Mouse (Mus musculus) skeletal muscle tissue, adult 2 months (tissue): ENCODE measurements at regions not wholly inside any gene's neighbourhood (a gene's known extent, or its start where the extent isn't known, plus 50 kb on each side); places are given as distances from the start of the nearest gene placed in this dataset.
A peak's percentile ranks its signal among the peaks of the same experiment; 100 is the strongest.

Experiments
- DNase-seq: peaks from one replicate; pipeline ENCODE4 v3.0.0-alpha.2; 2012; ENCODE audit warnings: low read depth, low spot score

DNA sequence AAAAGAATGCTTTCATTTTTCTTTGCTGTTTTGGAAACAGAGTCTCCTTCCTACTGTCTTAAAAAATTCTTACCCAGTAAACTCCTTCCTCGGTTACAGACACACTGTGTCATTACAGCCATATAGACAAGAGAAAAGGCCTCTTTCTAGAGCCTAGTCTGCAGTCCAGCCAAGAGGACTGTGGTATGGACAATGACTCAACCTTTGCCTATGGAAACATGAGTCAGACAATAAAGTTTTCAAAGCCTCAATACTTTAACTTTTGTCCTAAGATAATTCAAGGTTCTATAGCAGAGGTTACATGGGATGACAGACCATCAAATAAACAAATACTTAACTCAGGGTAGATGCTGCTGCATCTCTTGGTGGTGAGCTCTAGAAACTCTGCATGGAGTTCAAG, 339.4 kb upstream of the Sox9 start:
- no peak for DNase-seq

DNA sequence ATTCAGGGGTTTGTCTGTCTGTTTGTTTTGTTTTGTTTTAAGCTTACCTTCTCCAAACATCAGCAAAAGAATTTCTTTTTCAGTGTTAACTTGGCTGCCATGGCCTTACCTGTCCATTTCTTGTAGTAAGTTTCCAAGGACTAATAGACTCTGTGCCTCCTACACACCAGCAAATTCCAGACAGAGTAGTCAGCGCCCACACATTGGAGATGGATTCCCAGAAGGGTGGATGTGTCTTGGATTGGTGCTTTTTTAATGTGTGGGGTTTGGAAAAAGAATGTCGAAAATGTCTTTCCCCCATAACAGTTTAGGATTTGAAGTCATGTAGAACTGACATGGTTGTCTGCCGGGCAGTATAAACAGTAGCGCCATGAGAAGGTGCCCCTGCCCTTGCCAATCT, 338.1 kb upstream of the Sox9 start:
- no peak for DNase-seq

- no peak for DNase-seq
These were observed 332.4 kb upstream of the Sox9 start for GRCm38 (mm10) chr11:112449632-112450031.

DNA sequence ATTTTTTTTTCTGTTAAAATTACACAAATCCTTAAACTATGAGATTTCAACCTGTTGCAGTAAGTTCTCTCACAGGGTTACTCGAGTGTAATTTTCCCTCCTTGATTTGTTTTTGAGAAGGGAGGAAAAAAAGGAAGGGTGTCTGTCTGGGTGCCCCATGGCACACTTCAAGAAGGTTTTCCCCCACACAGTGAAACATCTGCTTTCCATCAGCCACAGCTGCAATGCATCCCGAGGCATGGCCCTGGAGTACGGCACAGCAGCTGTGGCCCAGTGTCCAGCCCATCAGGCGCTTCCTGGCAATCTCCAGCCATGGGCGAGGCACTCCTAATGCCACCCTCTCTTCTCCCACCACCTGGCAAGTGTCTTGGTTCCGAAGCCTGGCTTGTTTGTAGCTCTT, 331.8 kb upstream of the Sox9 start:
- DNase-seq = no peak

DNA sequence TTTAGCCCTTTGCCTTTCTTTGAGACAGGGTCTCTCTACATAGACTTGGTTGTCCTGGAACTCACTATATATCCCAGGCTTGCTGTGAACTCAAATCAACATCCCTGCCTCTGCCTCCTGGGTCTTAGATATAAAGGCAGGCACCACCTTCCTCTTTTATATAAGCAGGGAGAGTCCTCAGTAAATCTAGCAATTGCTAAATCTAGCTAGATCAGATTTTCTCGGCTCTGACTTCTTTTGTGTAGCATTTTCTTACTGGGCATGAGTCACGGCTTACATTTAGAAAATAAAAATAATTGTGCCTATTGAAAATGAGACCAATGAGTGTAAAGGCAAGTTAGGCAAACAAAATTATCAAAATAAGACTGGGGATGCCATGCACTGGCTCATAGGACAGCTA, 323.9 kb upstream of the Sox9 start:
- no peak for DNase-seq

DNA sequence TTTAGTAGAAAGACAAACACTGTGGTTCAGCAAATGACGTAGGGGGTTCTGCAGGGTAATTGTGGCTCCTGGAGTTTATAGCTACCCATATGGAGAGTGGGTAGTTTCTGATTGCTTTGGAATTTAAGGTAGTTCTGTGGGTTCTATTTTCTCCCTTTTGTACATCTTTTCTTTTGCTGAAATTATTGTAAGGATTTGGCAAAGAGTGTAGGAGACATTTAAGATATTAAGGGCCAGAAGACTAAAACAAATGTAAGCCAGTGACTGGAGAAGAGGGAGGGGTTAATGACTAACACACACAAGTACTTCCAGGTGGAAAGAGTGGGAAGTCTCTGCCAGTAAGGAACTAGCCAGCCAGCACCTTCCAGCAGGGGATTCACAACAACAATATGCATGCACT, 318.9 kb upstream of the Sox9 start:
- DNase-seq = no peak

DNA sequence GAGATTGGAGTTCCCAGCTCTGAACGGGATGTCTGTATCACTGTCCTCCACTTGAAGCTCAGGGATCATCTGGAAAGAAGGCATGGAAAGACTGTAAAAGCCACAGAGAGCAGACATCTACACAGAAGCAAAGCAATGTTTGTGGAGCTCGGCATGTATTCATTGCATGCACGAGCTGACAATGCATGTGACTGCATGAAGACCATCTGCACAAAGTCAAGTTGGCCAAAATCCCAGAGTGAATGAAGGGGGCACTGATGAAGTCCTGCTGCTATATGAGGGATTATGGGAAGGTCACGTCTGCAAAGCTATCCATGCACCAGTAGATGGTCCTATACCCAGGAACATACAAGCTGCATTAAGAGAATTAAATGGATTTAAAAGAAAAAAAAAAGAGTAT, 317.6 kb upstream of the Sox9 start:
- DNase-seq = no peak

DNA sequence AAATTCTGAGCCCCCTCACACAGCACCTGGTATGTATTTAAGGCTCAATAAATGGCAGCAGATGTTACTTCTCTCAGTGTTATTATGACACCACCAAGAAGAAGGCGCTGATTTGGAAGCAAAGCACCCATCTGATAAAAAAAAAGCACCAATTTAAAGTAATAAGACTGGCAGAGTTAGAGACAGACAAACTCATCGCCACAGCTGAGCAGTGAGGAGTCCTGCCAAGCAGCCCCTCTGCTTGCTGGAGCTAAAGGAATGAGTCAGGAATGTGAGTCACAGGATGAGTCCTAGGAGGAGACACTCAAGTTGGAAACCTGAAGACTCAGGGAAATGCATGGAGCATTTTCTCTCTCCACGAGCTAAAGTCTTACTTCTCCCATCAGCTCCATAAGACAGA, 311.7 kb upstream of the Sox9 start:
- DNase-seq = no peak

- no peak for DNase-seq
These were observed 308.8 kb upstream of the Sox9 start for GRCm38 (mm10) chr11:112473237-112473636.

DNA sequence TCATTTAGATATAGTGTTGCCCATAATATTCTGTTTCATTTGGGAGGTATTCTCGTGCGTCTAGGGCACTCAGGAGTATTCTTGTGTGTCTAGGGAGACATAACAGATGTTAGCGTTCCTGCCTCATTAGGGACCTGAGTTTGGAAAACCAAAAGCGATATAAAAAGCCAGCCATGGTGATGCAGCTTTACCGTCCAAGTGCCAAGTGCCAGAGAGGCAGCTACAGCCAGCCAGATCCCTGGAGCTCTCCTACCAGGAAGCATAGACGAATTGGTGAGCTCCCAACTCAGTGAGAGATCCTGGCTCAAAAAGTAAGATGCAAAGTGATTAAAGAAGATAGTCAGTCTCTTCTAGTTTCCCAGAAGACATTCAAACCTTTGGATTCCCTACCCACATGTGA, 308.3 kb upstream of the Sox9 start:
- no peak for DNase-seq

- DNase-seq = no peak
These were observed 301.7 kb upstream of the Sox9 start for GRCm38 (mm10) chr11:112480360-112480759.

DNA sequence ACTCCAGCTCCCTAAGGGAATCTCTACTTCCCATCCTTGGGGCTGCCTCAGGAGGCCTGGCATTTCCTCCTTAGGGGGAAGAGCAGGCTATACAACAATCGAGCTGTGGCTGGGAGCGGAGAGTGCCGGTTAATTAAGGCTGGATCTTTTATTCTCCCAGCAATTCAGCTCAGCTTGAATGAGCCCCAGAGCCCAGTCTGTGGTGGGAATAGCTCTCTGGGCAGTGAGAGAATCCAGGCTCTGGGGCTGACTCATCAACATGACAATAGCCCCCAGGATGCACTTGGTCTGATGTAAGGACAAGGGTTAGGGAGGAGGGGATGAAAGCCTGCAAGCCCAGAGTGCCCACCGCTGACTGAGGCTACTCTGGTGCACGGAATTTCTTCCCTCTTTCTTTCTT, 280.2 kb upstream of the Sox9 start:
- DNase-seq = no peak

GRCm38 (mm10) chr11:112519076-112519475, 262.9 kb upstream of the Sox9 start:
- DNase-seq = no peak

DNA sequence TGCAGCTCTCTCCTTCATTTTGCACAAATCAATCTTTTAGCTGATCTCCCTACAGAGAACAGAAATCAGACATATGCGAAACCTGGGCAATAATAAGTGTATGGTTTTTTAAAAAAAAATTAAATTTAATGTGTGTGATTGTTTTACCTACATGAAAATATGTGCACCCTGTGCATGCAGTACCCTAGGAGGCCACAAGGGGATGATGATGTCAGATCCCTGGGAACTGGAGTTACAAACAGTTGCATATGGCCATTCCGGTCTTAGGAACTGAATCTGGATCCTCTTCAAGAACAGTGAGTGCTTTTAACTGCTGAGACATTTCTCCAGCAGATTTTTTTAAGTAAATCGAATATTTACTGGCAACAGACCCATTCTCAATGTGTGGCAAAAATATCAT, 257.0 kb upstream of the Sox9 start:
- DNase-seq = no peak

DNA sequence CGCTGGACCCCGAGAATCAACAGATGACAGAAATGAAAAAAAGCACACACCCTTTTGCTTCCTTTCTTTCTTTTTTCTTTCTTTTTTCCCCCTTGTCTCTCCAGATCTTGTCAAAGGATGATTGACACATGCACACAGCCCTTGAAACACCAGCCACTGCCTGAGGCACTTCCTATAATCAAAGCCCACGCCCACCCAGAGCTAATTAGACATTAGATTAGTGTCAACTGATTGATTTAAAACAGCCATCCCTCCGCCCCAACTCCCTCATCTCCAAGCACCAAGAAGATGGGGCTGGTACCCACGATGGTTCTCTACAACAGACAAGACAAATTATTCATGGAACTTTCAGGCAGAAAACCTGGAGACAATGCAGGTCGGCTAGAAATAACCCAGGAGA, 239.5 kb upstream of the Sox9 start:
- DNase-seq = no peak

DNA sequence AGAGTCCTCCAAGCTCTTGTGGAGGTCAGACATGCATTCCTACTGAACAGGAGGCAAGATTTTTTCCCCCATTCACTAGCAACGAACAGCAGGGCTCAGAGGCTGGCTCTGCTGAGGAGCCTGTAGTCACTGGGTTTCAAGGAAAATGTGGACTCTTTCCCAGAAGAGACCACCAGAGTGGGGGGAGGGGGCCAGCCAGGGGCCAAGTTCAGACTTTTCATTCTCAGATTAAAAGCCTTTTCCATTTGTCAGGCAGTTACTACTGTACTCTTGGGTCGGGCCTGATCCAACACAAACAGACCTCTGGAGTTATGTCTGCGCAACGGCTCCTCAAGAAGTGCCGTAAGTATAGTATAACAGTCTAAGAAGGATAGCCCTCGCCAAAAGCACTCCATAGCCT, 238.6 kb upstream of the Sox9 start:
- DNase-seq = no peak

DNA sequence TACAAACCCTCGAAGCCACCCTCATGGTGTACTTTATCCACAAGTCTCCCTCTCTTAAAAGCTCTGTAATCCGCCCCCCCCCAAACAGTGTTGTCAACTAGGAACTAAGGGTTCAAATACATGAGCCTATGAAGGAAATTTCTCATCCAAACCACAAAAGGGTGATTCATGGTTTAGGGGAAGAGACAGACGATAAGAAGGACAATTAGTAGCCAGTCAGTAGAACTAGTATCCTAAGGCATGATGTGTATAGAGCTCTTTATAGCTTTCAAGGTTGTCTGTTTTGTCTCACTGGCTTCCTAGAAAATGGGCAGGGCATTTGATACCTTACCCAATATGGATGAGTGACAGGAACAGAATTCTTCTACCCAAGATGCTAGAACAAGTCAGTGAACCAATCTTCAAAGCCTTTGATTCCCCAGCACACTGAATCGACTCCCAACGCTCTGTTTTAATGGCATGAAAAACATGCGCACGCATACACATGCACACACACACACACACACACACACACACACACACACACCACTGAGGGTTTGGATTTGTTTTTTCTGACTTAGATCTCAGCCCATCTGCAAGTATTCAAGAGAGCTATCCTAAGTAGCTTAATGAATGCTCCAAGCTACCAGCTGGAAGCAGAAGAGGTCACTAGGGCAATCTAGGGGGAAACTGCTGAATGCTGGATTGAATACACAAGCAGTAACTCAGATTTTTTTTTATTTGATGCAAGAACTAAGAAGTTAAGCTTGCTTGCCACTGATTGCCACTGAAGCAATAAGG, 236.6 kb upstream of the Sox9 start:
- peak; percentile 3 for DNase-seq

DNA sequence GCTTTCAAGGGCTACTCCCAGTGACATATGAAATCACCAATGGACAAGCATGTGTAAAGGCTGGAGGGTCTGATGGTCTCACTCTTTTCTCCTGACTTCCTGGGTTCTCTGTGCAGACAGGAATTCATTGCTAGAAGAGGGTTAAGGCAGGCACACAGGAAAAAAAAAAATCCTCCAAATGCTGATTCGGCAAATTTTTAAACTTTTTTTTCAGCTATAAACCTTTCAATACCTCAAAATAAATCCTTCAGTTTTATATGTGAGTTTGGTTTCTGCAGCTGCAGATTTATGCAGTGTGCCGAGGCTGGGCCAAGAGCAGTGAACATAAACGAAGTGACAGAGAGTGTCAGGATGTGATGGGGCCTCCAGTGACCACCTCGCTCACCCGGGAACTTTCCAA, 235.9 kb upstream of the Sox9 start:
- no peak for DNase-seq

GRCm38 (mm10) chr11:112552838-112553237, 229.2 kb upstream of the Sox9 start:
- no peak for DNase-seq

DNA sequence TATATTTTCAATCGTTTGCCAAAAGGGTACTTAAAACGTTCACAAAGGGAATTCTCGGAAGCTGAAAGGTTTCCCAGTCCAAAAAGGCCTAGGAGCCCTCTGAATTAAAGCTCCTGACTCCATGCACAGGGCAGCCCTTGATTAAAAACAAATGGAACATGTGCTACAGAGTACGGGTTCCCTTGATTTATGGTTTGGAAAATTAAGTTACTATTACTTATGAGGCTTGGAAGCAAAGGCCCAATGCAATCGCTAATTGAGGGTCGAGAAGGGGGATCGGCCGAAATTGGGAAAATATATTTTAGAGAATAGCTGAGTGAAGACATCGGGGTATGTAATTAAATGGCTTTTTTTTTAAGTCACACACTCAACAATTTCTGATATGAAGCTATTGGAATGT, 219.0 kb upstream of the Sox9 start:
- no peak for DNase-seq

DNA sequence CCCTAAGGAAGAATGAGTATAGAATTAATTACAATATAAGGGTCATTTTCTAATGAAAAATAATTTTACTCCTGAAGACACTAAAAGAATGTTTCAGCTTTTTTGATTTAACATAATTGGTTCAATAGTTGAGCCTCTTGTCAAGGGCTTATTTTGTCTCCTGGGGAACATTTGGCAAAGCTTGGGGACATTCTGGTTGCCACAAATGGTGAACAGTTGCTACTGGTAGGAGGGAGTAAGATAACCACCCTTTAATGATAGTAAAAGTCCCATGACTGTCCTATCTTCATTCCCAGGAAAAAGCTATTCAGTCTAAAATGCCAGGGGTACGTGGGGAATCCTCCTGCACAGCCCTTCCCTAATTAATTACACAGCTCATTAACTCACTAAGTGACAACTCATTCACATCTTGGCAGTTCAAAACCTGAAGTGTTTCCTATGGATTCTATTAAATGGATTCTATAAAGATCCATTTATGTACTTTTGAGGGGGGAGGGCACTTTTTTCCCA, 217.3 kb upstream of the Sox9 start:
- DNase-seq = no peak

GRCm38 (mm10) chr11:112566071-112566470, 216.0 kb upstream of the Sox9 start:
- no peak for DNase-seq

- no peak for DNase-seq
These were observed 194.6 kb upstream of the Sox9 start for GRCm38 (mm10) chr11:112587386-112587785.

DNA sequence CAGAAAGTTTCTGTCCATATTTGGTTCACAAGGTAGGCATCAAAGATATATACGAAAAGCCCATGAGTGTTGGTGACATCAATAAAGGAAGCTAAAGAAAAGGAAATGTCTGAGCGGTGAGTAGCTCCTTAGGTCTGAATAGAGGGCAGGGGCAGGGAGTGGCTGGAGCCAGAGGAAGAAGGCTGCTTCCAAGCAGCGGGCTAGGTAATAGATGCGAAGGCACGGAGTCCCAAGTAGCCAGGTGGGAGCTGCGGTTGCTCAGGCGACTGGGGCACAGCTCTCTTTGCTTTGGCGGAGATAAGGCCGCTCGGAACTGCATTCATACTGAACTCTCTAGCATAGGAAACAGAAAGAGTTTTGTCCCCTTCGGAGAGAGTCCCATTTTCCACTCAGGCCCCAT, 193.9 kb upstream of the Sox9 start:
- no peak for DNase-seq
